Mouse (Mus musculus) midbrain, embryonic 15.5 days (tissue): ENCODE data around the gene Thg1l. TPM values are rescaled to one million over a fixed set of nuclear protein-coding genes. Genes with fewer than 3 reads are reported as not detected.

ENCODE experiments used
- ATAC-seq: fragments of 200-750 bp; cut with Nextera tagmentation; replicated peaks from 2 replicates; pipeline ENCODE4 v1.8.0; 2017; ENCODE audit warnings: moderate TSS enrichment
- H3K27ac ChIP-seq: fragments of 300-500 bp; sonication (generic); 2 replicates; pipeline ENCODE4 v1.5.1; 2015; ENCODE audit warnings: mild to moderate bottlenecking, inconsistent platforms
- H3K27me3 ChIP-seq: fragments of 300-500 bp; sonication (generic); replicated peaks from 2 replicates; pipeline ENCODE4 v1.6.1; 2015; ENCODE audit warnings: inconsistent platforms
- H3K36me3 ChIP-seq: fragments of 300-500 bp; sonication (generic); replicated peaks from 2 replicates; pipeline ENCODE4 v1.6.1; 2015; ENCODE audit warnings: inconsistent platforms
- H3K4me1 ChIP-seq: fragments of 300-500 bp; sonication (generic); 2 replicates; pipeline ENCODE4 v1.6.1; 2015; ENCODE audit warnings: inconsistent platforms
- H3K4me2 ChIP-seq: fragments of 300-500 bp; sonication (generic); 2 replicates; pipeline ENCODE4 v1.6.1; 2015; ENCODE audit warnings: inconsistent platforms, mild to moderate bottlenecking, moderate library complexity
- H3K4me3 ChIP-seq: fragments of 300-500 bp; sonication (generic); 2 replicates; pipeline ENCODE4 v1.5.1; 2015; ENCODE audit warnings: mild to moderate bottlenecking, inconsistent platforms
- H3K9ac ChIP-seq: fragments of 300-500 bp; sonication (generic); 2 replicates; pipeline ENCODE4 v1.6.1; 2015; ENCODE audit warnings: mild to moderate bottlenecking, inconsistent platforms
- H3K9me3 ChIP-seq: fragments of 300-500 bp; sonication (generic); 2 replicates; pipeline ENCODE4 v1.6.1; 2016; ENCODE audit warnings: inconsistent platforms
- WGBS: fragments of 180-500 bp; shearing (Covaris S2); methylation state at CpG from one replicate; pipeline ENCODE4 v1.1.7; 2015; ENCODE audit warnings: mixed read lengths; 5-methylcytosine and 5-hydroxymethylcytosine counted together
- polyA plus RNA-seq: library from polyadenylated mRNA; unstranded; fragments of >200 nt; fragmentation: Nextera tagmentation; extraction: Ambion mirVana; gene quantifications from 2 replicates; pipeline ENCODE4 v1.2.1, GENCODE M21; 2015

The Thg1l gene
- 10.1 and 10.2 TPM in 2 replicates for polyA plus RNA-seq

GRCm38 (mm10) chr11:45955127-45955627, at the start of gene Thg1l:
Gene Thg1l (minus strand): TSS chr11:45955494.
- H3K9ac ChIP-seq, result peak within 1 kb of the TSS; percentile 62; the same call in 1 of the 2 replicates
- H3K4me1 ChIP-seq, result peaks cover 12% of the 10 kb centered on the region
- ATAC-seq, result peak; percentile 99
- H3K36me3 ChIP-seq, result no peaks in the 10 kb centered on the region
- peak within 1 kb of the TSS; percentile 91 for H3K4me3 ChIP-seq
- under 1% methylated on average over 32 of the region's 32 CpGs for WGBS
- peak within 1 kb of the TSS; percentile 82 for H3K27ac ChIP-seq
- peak within 1 kb of the TSS; percentile 55 for H3K4me2 ChIP-seq
- H3K9me3 ChIP-seq, result no peaks in the 10 kb centered on the region
- no peaks in the 10 kb centered on the region for H3K27me3 ChIP-seq

- H3K27ac ChIP-seq, result no peak overlapping the region
- no peak overlapping the region for H3K9ac ChIP-seq
- peak overlapping the region; percentile 43 for H3K4me2 ChIP-seq
- peaks cover 5% of the 10 kb centered on the region; the same call in 1 of the 2 replicates for H3K4me1 ChIP-seq
- H3K36me3 ChIP-seq, result no peaks in the 10 kb centered on the region
- no peak overlapping the region for H3K4me3 ChIP-seq
- no peak for ATAC-seq
- no peaks in the 10 kb centered on the region for H3K27me3 ChIP-seq
- no peaks in the 10 kb centered on the region for H3K9me3 ChIP-seq
- 54% methylated on average over 13 of the region's 13 CpGs for WGBS
Observed at GRCm38 (mm10) chr11:45992087-45992486, 36.8 kb upstream of the Thg1l start.

GRCm38 (mm10) chr11:45991604-45992003, 36.3 kb upstream of the Thg1l start:
- no peaks in the 10 kb centered on the region for H3K9me3 ChIP-seq
- 10% methylated on average over 16 of the region's 16 CpGs for WGBS
- no peaks in the 10 kb centered on the region for H3K36me3 ChIP-seq
- no peaks in the 10 kb centered on the region for H3K27me3 ChIP-seq
- peaks cover 5% of the 10 kb centered on the region; the same call in 1 of the 2 replicates for H3K4me1 ChIP-seq
- no peak overlapping the region for H3K27ac ChIP-seq
- ATAC-seq, result no peak
- H3K4me2 ChIP-seq, result peak overlapping the region; percentile 43
- H3K4me3 ChIP-seq, result no peak overlapping the region
- H3K9ac ChIP-seq, result no peak overlapping the region

GRCm38 (mm10) chr11:45980893-45981253, 25.6 kb upstream of the Thg1l start:
- ATAC-seq, result peak; percentile 28; the same call in 1 of the 2 replicates
- Histone ChIP-seq H3K4me2 (peak overlapping the region; percentile 91), H3K4me1 (peaks cover 6% of the 10 kb centered on the region; the same call in 1 of the 2 replicates), H3K27ac (peak overlapping the region; percentile 66), H3K36me3 (no peaks in the 10 kb centered on the region), H3K9ac (peak overlapping the region; percentile 77), H3K9me3 (0 out of 2 replicates have a peak, but pooled peaks cover 3% of the 10 kb centered on the region), H3K4me3 (peak overlapping the region; percentile 62), H3K27me3 (no peaks in the 10 kb centered on the region)
- 40% methylated on average over 19 of the region's 19 CpGs for WGBS

GRCm38 (mm10) chr11:45979946-45980892, 24.9 kb upstream of the Thg1l start, which contains the start of gene Sox30:
Gene Sox30 (plus strand): TSS chr11:45980310.
- 8% methylated on average over 91 of the region's 115 CpGs for WGBS
- Histone ChIP-seq H3K4me3 (peak within 1 kb of the TSS; percentile 62), H3K27ac (peak within 1 kb of the TSS; percentile 66), H3K9ac (peak within 1 kb of the TSS; percentile 77), H3K27me3 (no peaks in the 10 kb centered on the region), H3K36me3 (no peaks in the 10 kb centered on the region), H3K4me1 (peaks cover 6% of the 10 kb centered on the region; the same call in 1 of the 2 replicates), H3K9me3 (0 out of 2 replicates have a peak, but pooled peaks cover 3% of the 10 kb centered on the region), H3K4me2 (peak within 1 kb of the TSS; percentile 91)
- peak; percentile 99 for ATAC-seq

GRCm38 (mm10) chr11:45976061-45976460, 20.8 kb upstream of the Thg1l start:
- no peaks in the 10 kb centered on the region for H3K36me3 ChIP-seq
- no peak overlapping the region for H3K27ac ChIP-seq
- peaks cover 5% of the 10 kb centered on the region; the same call in 1 of the 2 replicates for H3K4me1 ChIP-seq
- H3K9me3 ChIP-seq, result 0 out of 2 replicates have a peak, but pooled peaks cover 3% of the 10 kb centered on the region
- H3K4me2 ChIP-seq, result no peak overlapping the region
- H3K27me3 ChIP-seq, result no peaks in the 10 kb centered on the region
- 67% methylated on average over 3 of the region's 3 CpGs for WGBS
- no peak overlapping the region for H3K4me3 ChIP-seq
- no peak overlapping the region for H3K9ac ChIP-seq
- no peak for ATAC-seq

DNA sequence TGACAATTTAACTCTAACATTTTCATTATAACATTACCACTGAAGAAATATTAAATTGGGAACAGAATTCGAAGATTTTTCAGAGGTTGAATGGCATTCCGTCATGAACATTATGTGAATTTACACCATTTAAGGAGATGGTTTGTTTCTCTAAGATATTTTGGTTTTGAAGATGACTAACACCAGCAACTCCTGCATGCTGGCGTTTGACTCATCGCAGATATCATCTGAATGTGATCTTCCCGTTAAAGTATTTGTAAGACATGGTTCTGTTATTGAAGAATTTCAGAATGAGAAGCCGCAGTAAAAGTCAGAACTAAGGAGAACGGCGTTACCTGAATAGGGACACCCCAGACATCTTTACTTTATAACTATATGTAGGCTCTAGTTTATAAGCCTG, 19.2 kb upstream of the Thg1l start:
- no peaks in the 10 kb centered on the region for H3K9me3 ChIP-seq
- H3K4me3 ChIP-seq, result no peak overlapping the region
- 92% methylated on average over 8 of the region's 8 CpGs for WGBS
- H3K4me1 ChIP-seq, result no peaks in the 10 kb centered on the region
- ATAC-seq, result no peak
- H3K27ac ChIP-seq, result no peak overlapping the region
- no peaks in the 10 kb centered on the region for H3K36me3 ChIP-seq
- H3K27me3 ChIP-seq, result no peaks in the 10 kb centered on the region
- no peak overlapping the region for H3K9ac ChIP-seq
- H3K4me2 ChIP-seq, result no peak overlapping the region

- 86% methylated on average over 5 of the region's 5 CpGs for WGBS
- H3K4me3 ChIP-seq, result no peak overlapping the region
Observed at GRCm38 (mm10) chr11:45973635-45974034, 18.3 kb upstream of the Thg1l start.

DNA sequence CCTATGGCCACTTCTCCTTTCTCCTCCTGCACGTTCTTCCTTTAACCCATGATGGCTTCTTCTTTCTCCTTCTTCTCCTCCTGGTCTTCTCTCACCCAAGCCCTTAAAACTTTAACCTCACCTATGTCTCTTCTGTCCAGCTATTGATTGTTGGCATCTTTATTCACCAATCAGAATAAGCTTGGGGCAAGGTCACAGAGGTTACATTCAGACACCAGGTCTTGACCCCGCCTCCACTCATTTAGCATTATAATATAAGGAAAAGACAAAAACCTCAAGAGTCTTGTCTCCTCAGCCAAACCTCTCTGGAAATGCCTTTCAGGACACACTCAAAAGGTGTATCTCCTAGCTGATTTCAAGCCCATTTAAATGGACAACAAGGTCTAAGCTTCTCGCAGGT, 13.2 kb upstream of the Thg1l start:
- Histone ChIP-seq H3K4me3 (no peak overlapping the region), H3K27me3 (no peaks in the 10 kb centered on the region), H3K9ac (no peak overlapping the region), H3K9me3 (no peaks in the 10 kb centered on the region), H3K27ac (no peak overlapping the region), H3K4me2 (no peak overlapping the region), H3K36me3 (no peaks in the 10 kb centered on the region), H3K4me1 (no peaks in the 10 kb centered on the region)
- ATAC-seq, result no peak
- WGBS, result 92% methylated on average over 3 of the region's 3 CpGs

More at GRCm38 (mm10) chr11:45973635-45974034, 18.3 kb upstream of the Thg1l start:
- no peaks in the 10 kb centered on the region for H3K4me1 ChIP-seq
- H3K27me3 ChIP-seq, result no peaks in the 10 kb centered on the region
- H3K9ac ChIP-seq, result no peak overlapping the region
- no peaks in the 10 kb centered on the region for H3K9me3 ChIP-seq
- no peak for ATAC-seq
- H3K4me2 ChIP-seq, result no peak overlapping the region
- no peaks in the 10 kb centered on the region for H3K36me3 ChIP-seq
- H3K27ac ChIP-seq, result no peak overlapping the region

- H3K4me2 ChIP-seq, result no peak overlapping the region
- WGBS, result 86% methylated on average over 4 of the region's 4 CpGs
- no peak for ATAC-seq
Observed at GRCm38 (mm10) chr11:45966896-45967295, 11.6 kb upstream of the Thg1l start.

DNA sequence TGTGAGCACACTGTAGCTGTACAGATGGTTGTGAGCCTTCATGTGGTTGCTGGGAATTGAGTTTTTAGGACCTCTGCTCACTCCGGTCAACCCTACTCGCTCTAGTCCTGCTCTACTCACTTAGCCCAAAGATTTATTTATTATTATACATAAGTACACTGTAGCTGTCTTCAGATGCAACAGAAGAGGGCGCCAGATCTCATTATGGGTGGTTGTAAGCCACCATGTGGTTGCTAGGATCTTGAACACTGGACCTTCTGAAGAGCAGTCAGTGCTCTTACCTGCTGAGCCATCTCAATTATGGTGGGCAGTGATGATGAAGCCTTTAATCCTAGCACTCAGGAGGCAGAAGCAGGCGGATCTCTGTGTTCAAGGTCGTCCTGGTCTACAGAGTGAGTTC, 4.7 kb upstream of the Thg1l start:
- Histone ChIP-seq H3K4me3 (no peak overlapping the region), H3K27me3 (no peaks in the 10 kb centered on the region), H3K36me3 (no peaks in the 10 kb centered on the region), H3K9ac (no peak overlapping the region), H3K4me2 (no peak overlapping the region), H3K4me1 (no peaks in the 10 kb centered on the region), H3K27ac (no peak overlapping the region), H3K9me3 (no peaks in the 10 kb centered on the region)
- no peak for ATAC-seq
- 89% methylated on average over 5 of the region's 5 CpGs for WGBS

More at GRCm38 (mm10) chr11:45966896-45967295, 11.6 kb upstream of the Thg1l start:
- Histone ChIP-seq H3K27me3 (no peaks in the 10 kb centered on the region), H3K36me3 (no peaks in the 10 kb centered on the region), H3K9me3 (no peaks in the 10 kb centered on the region), H3K9ac (no peak overlapping the region), H3K4me1 (no peaks in the 10 kb centered on the region), H3K27ac (no peak overlapping the region), H3K4me3 (no peak overlapping the region)

DNA sequence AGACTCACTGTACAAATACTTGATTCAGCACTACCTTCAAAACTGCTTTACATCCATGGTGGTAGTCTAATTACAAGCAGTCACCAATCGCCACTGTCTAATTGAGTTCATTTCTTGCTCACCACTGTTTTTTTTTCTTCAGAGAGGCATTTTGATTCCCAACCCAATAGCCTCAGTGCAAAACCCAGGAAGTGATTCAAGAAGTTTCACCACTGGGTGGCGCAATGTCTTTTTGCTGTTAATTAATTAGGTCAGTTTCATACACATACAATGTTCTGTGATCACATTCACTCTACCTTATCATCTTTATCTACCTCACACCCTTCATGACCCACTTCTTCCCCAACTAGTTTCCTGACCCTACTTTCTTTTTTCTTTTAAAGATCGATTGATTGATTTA, 4.3 kb upstream of the Thg1l start:
- H3K4me2 ChIP-seq, result no peak overlapping the region
- no peak overlapping the region for H3K9ac ChIP-seq
- H3K9me3 ChIP-seq, result no peaks in the 10 kb centered on the region
- no peaks in the 10 kb centered on the region for H3K36me3 ChIP-seq
- H3K4me3 ChIP-seq, result no peak overlapping the region
- WGBS, result 78% methylated on average over 3 of the region's 3 CpGs
- H3K4me1 ChIP-seq, result peaks cover 4% of the 10 kb centered on the region
- no peak for ATAC-seq
- no peak overlapping the region for H3K27ac ChIP-seq
- H3K27me3 ChIP-seq, result no peaks in the 10 kb centered on the region
